Mouse (Mus musculus) limb, embryonic 14.5 days (tissue): ENCODE measurements around the gene Rubcnl. TPM values are rescaled to one million over a fixed set of nuclear protein-coding genes. Genes with fewer than 3 reads are reported as not detected.
A peak's percentile ranks its signal among the peaks of the same experiment; 100 is the strongest.

Source experiments
- ATAC-seq: fragments of 200-750 bp; cut with Nextera tagmentation; 2 replicates; pipeline ENCODE4 v1.8.0; 2017; ENCODE audit warnings: low read depth, moderate number of reproducible peaks, moderate TSS enrichment; ENCODE audit not compliant: low FRiP score
- DNase-seq: peaks from one replicate; pipeline ENCODE4 v3.0.0-alpha.2; 2015; ENCODE audit warnings: low spot score
- H3K27ac ChIP-seq: fragments of 300-500 bp; sonication (generic); replicated peaks from 2 replicates; pipeline ENCODE4 v1.5.1; 2014; ENCODE audit warnings: low read depth, mild to moderate bottlenecking, low read length, moderate library complexity, mixed read lengths
- H3K27me3 ChIP-seq: fragments of 300-500 bp; sonication (generic); 2 replicates; pipeline ENCODE4 v1.6.1; 2014; ENCODE audit warnings: low read length, mixed read lengths; ENCODE audit not compliant: control insufficient read depth, insufficient read depth
- H3K36me3 ChIP-seq: fragments of 300-500 bp; sonication (generic); 2 replicates; pipeline ENCODE4 v1.6.1; 2014; ENCODE audit warnings: mild to moderate bottlenecking, low read length, moderate library complexity, mixed read lengths; ENCODE audit not compliant: control insufficient read depth, insufficient read depth
- H3K4me1 ChIP-seq: fragments of 300-500 bp; sonication (generic); 2 replicates; pipeline ENCODE4 v1.6.1; 2014; ENCODE audit warnings: antibody characterized with exemption, low read length, mixed read lengths; ENCODE audit not compliant: control insufficient read depth, insufficient read depth
- H3K4me2 ChIP-seq: fragments of 300-500 bp; sonication (generic); replicated peaks from 2 replicates; pipeline ENCODE4 v1.6.1; 2014; ENCODE audit warnings: low read depth, mild to moderate bottlenecking, low read length, moderate library complexity; ENCODE audit not compliant: severe bottlenecking
- H3K4me3 ChIP-seq: fragments of 300-500 bp; sonication (generic); replicated peaks from 2 replicates; pipeline ENCODE4 v1.5.1; 2014; ENCODE audit warnings: low read length
- H3K9ac ChIP-seq: fragments of 300-500 bp; sonication (generic); 2 replicates; pipeline ENCODE4 v1.6.1; 2014; ENCODE audit warnings: mild to moderate bottlenecking, low read depth, low read length, moderate library complexity; ENCODE audit not compliant: severe bottlenecking
- H3K9me3 ChIP-seq: fragments of 300-500 bp; sonication (generic); 2 replicates; pipeline ENCODE4 v1.6.1; 2016; ENCODE audit warnings: low read length; ENCODE audit not compliant: control insufficient read depth
- POLR2A ChIP-seq: fragments of 200-500 bp; IDR thresholded peaks from 2 replicates; pipeline ENCODE4 v1.8.0; 2012; ENCODE audit warnings: inconsistent platforms, mild to moderate bottlenecking, moderate library complexity, borderline replicate concordance; ENCODE audit not compliant: insufficient read depth, insufficient read length; ENCODE audit errors: extremely low read depth
- WGBS: fragments of 180-500 bp; shearing (Covaris S2); extraction: QIAGEN DNeasy Blood & Tissue Kit; methylation state at CpG from one replicate; pipeline ENCODE4 v1.1.7; 2014; 5-methylcytosine and 5-hydroxymethylcytosine counted together
- polyA plus RNA-seq, 2 experiments: library from polyadenylated mRNA; depleted of rRNA in 1 of 2; stranded (reverse) in 1 of 2; unstranded in 1 of 2; fragments of >200 nt; fragmentation: Nextera tagmentation in 1 of 2; extraction: Ambion mirVana in 1 of 2; gene quantifications; 2 replicates each; pipeline versions ENCODE4 v1.2.1 to v1.2.3; 2012 to 2014

Gene Rubcnl
- polyA plus RNA-seq, 2 experiments: 1.3 to 1.4 TPM

DNA sequence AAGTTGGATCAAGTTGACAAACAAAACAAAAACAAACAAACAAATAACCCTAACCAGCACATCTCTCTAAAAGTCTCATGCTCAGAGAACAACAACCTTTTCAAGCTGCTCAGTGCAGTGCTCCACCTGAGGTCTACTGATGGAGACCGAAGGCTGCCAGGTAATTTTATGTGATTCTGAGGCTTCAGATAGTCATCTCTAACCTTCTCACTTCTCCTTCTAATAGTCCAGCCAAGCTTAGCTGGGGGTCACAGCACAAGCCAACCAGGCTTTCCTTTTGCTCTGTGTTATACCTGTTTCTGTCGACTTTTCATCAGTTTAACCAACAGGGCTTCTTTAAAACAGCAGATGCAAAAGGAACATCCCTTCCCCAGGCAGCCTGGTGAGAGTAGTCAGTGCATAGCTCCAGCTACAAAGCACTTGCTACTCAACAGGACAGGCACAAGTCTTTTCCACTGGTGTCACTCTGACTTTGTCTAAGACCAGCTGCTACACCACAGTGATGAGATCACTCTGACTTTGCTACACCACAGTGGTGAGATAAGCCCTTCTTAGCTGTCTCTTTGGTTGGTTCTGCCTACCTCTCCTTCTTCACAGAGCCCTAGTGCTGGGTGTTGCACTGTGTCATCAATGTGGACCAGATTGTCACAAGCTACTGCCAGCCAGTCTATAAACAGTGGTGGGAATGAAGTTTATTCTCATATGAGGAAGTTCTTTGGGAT lies 10.2 kb upstream of the Rubcnl start:
- no peak overlapping the region for H3K4me2 ChIP-seq
- H3K9ac ChIP-seq: no peak overlapping the region
- ATAC-seq (no peak), DNase-seq (no peak)
- H3K4me3 ChIP-seq: no peak overlapping the region
- 0 out of 2 replicates have a peak, but pooled peaks cover 2% of the 10 kb centered on the region for H3K4me1 ChIP-seq
- no peaks in the 10 kb centered on the region for H3K27me3 ChIP-seq
- no peak overlapping the region for H3K27ac ChIP-seq
- no peaks in the 10 kb centered on the region for H3K36me3 ChIP-seq
- 70% methylated on average over 2 of the region's 2 CpGs for WGBS
- TF ChIP-seq POLR2A: no peak
- no peaks in the 10 kb centered on the region for H3K9me3 ChIP-seq

- 51% methylated on average over 4 of the region's 4 CpGs for WGBS
- DNase-seq (no peak), ATAC-seq (no peak)
- TF ChIP-seq POLR2A: no peak
- Histone ChIP-seq H3K4me3 (no peak overlapping the region), H3K27ac (no peak overlapping the region), H3K9me3 (no peaks in the 10 kb centered on the region), H3K36me3 (no peaks in the 10 kb centered on the region), H3K4me2 (no peak overlapping the region), H3K9ac (no peak overlapping the region), H3K27me3 (no peaks in the 10 kb centered on the region), H3K4me1 (no peaks in the 10 kb centered on the region)
These were observed 5.5 kb upstream of the Rubcnl start for GRCm38 (mm10) chr14:75010346-75010745.

- 37% methylated on average over 8 of the region's 8 CpGs for WGBS
- TF ChIP-seq POLR2A: no peak
- no peaks in the 10 kb centered on the region for H3K36me3 ChIP-seq
- H3K4me3 ChIP-seq: no peak overlapping the region
- H3K4me1 ChIP-seq: no peaks in the 10 kb centered on the region
- no peak for ATAC-seq
- H3K27me3 ChIP-seq: no peaks in the 10 kb centered on the region
- no peak overlapping the region for H3K27ac ChIP-seq
- H3K4me2 ChIP-seq: no peak overlapping the region
- H3K9me3 ChIP-seq: no peaks in the 10 kb centered on the region
- DNase-seq: no peak
- no peak overlapping the region for H3K9ac ChIP-seq
These were observed 4.7 kb upstream of the Rubcnl start for GRCm38 (mm10) chr14:75010986-75011655.

- peak overlapping the region; percentile 57 for H3K4me3 ChIP-seq
- no peak for TF ChIP-seq POLR2A
- 0 out of 2 replicates have a peak, but pooled peaks cover 3% of the 10 kb centered on the region for H3K4me1 ChIP-seq
- peak overlapping the region; percentile 93 for H3K4me2 ChIP-seq
- no peaks in the 10 kb centered on the region for H3K9me3 ChIP-seq
- DNase-seq: no peak
- no peaks in the 10 kb centered on the region for H3K27me3 ChIP-seq
- ATAC-seq: no peak
- no peaks in the 10 kb centered on the region for H3K36me3 ChIP-seq
- no peak overlapping the region for H3K27ac ChIP-seq
- peak overlapping the region; percentile 69 for H3K9ac ChIP-seq
- 76% methylated on average over 9 of the region's 9 CpGs for WGBS
These were observed 841 bp downstream of the Rubcnl start for GRCm38 (mm10) chr14:75016715-75017020.

DNA sequence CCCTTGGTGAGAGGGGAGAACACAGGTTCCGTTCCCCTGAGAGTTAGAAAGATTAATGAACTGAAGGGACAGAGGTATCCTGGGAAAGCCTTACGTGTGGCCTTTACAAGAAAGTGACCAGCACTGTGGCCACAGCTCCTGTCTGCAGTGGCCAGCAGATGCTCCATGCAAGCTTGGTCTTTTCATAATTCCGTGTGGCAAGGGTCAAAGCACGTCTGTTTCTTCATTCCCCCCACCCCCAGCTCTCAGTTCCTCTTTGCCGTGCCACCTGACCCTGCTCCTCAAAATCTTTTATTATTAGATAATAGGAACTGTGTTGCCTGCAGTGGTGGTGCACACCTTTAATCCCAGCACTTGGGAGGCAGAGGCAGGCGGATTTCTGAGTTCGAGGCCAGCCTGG lies 1.4 kb downstream of the Rubcnl start:
- no peak for ATAC-seq
- Histone ChIP-seq H3K4me1 (0 out of 2 replicates have a peak, but pooled peaks cover 3% of the 10 kb centered on the region), H3K27me3 (no peaks in the 10 kb centered on the region), H3K9me3 (no peaks in the 10 kb centered on the region), H3K4me3 (no peak overlapping the region), H3K27ac (no peak overlapping the region), H3K4me2 (no peak overlapping the region), H3K9ac (no peak overlapping the region), H3K36me3 (no peaks in the 10 kb centered on the region)
- 91% methylated on average over 7 of the region's 7 CpGs for WGBS
- TF ChIP-seq POLR2A: no peak
- DNase-seq: no peak
